24 mouse cellular contexts compared by ENCODE assay signal in the genomic region with DNA sequence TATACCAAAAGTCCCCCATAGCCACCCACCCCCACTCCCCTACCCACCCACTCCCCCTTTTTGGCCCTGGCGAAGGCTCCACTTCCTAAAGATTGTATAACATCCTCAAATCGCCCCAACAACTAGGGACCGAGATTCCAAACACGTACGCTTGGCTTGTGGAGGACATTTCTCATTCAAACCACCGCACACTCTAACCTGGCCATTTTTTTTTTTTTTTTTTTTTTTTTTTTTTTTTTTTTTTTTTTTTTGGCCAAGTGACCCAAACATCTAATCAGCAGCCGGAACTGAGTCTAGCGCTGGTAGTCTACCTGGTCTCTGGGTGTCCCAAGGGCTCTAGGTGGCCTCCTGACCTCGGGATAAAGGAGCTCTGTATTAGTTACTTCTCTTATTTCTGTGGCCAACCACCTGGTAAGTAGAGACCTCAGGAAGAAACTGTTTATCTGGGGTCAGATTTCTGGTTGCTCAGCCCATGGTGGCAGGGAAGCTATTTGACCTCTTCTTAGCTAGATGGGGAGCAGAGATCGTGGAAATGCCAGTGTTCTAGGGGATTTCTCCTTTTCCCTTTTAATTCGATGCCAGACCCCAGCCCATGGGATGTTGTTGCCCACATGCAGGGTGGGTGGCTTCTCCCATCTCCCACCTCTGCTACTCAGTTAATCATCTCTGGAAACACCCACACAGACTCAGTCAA. TPM values are rescaled to one million over a fixed set of nuclear protein-coding genes. Genes with fewer than 3 reads are reported as not detected.
"Had no signal": no experiment of that assay in that cellular context is flagged by ENCODE, and none has a peak within 500 bp of the region (broad histone marks: within the 10 kb centered on the region; RNA-seq: fewer than 3 reads in every experiment).

No protein-coding gene starts in this region.

- H3K27ac ChIP-seq: gastrocnemius, adult 2 months; heart, adult 2 months; hindbrain, embryonic 10.5 days; hindbrain, embryonic 12.5 days; hindbrain, embryonic 14.5 days; intestine, embryonic 15.5 days; layer of hippocampus, adult 2 months; left cerebral cortex, adult 2 months; limb, embryonic 10.5 days; limb, embryonic 12.5 days had no signal

- H3K36me3 ChIP-seq: hindbrain, embryonic 10.5 days; hindbrain, embryonic 12.5 days; intestine, embryonic 15.5 days; limb, embryonic 10.5 days; limb, embryonic 12.5 days had no signal

- H3K9ac ChIP-seq: hindbrain, embryonic 12.5 days; hindbrain, embryonic 14.5 days; intestine, embryonic 15.5 days; limb, embryonic 12.5 days had no signal

- ATAC-seq: hindbrain, embryonic 16.5 days; inflammation-experienced regulatory T-cells, adult 6 months; intestine, embryonic 15.5 days; intestine, postnatal 0 days had no signal

- H3K4me3 ChIP-seq: gastrocnemius, adult 2 months; heart, adult 2 months; hindbrain, embryonic 10.5 days; hindbrain, embryonic 12.5 days; intestine, embryonic 15.5 days; layer of hippocampus, adult 2 months; left cerebral cortex, adult 2 months; limb, embryonic 10.5 days; limb, embryonic 12.5 days had no signal

- H3K4me2 ChIP-seq: heart, embryonic 11.5 days; hindbrain, embryonic 12.5 days; hindbrain, embryonic 14.5 days; intestine, embryonic 15.5 days; limb, embryonic 12.5 days had no signal

- DNase-seq: gastrocnemius, adult 2 months; gastrocnemius, postnatal 10 days; gastrocnemius, postnatal 25 days; heart, adult 2 months; heart, postnatal 10 days; heart, postnatal 4 days; kidney, adult 18-20 months; kidney, adult 8-10 months; kidney, postnatal 10 days; kidney, postnatal 25 days; kidney, postnatal 4 days; liver had no signal

- H3K27me3 ChIP-seq: hindbrain, embryonic 12.5 days; intestine, embryonic 15.5 days had no signal

- H3K4me1 ChIP-seq: hindbrain, embryonic 12.5 days; intestine, embryonic 15.5 days; limb, embryonic 10.5 days; limb, embryonic 12.5 days had no signal

- H3K9me3 ChIP-seq: hindbrain, embryonic 10.5 days; hindbrain, embryonic 12.5 days; intestine, embryonic 15.5 days; limb, embryonic 10.5 days; limb, embryonic 12.5 days had no signal

RNA-seq across cellular contexts. Expression of gene Ptprm, which starts 9.3 kb away (rescaled TPM):
- polyA plus RNA-seq: inflammation-experienced regulatory T-cells, adult 6 months had no signal
